Mouse (Mus musculus) midbrain, postnatal 0 days (tissue): ENCODE measurements around the gene 2310033P09Rik. TPM values are rescaled to one million over a fixed set of nuclear protein-coding genes. Genes with fewer than 3 reads are reported as not detected.

Experiments used
- ATAC-seq: fragments of 200-750 bp; cut with Nextera tagmentation; 2 replicates; pipeline ENCODE4 v1.8.0; 2017; ENCODE audit warnings: moderate number of reproducible peaks, mild to moderate bottlenecking, moderate TSS enrichment, moderate library complexity; ENCODE audit not compliant: low FRiP score
- DNase-seq: peaks from one replicate; pipeline ENCODE4 v3.0.0-alpha.2; 2015; ENCODE audit warnings: low spot score
- H3K27ac ChIP-seq: fragments of 300-500 bp; sonication (generic); 2 replicates; pipeline ENCODE4 v1.5.1; 2014; ENCODE audit warnings: low read depth, mild to moderate bottlenecking, low read length, mixed read lengths
- H3K27me3 ChIP-seq: fragments of 300-500 bp; sonication (generic); 2 replicates; pipeline ENCODE4 v1.6.1; 2014; ENCODE audit warnings: low read length, control low read depth, mixed read lengths; ENCODE audit not compliant: insufficient read depth
- H3K36me3 ChIP-seq: fragments of 300-500 bp; sonication (generic); 2 replicates; pipeline ENCODE4 v1.6.1; 2014; ENCODE audit warnings: low read length, control low read depth, mixed read lengths; ENCODE audit not compliant: insufficient read depth
- H3K4me1 ChIP-seq: fragments of 300-500 bp; sonication (generic); 2 replicates; pipeline ENCODE4 v1.6.1; 2014; ENCODE audit warnings: mild to moderate bottlenecking, control low read depth, antibody characterized with exemption, low read length, mixed read lengths; ENCODE audit not compliant: insufficient read depth
- H3K4me2 ChIP-seq: fragments of 300-500 bp; sonication (generic); 2 replicates; pipeline ENCODE4 v1.6.1; 2014; ENCODE audit warnings: low read depth, mild to moderate bottlenecking, low read length, mixed read lengths; ENCODE audit not compliant: poor library complexity, severe bottlenecking
- H3K4me3 ChIP-seq: fragments of 300-500 bp; sonication (generic); 2 replicates; pipeline ENCODE4 v1.5.1; 2014; ENCODE audit warnings: low read depth, mild to moderate bottlenecking, low read length, moderate library complexity
- H3K9ac ChIP-seq: fragments of 300-500 bp; sonication (generic); replicated peaks from 2 replicates; pipeline ENCODE4 v1.6.1; 2014; ENCODE audit warnings: mild to moderate bottlenecking, low read length, moderate library complexity, mixed read lengths; ENCODE audit not compliant: poor library complexity, severe bottlenecking
- H3K9me3 ChIP-seq: fragments of 300-500 bp; sonication (generic); 2 replicates; pipeline ENCODE4 v1.6.1; 2016; ENCODE audit warnings: low read length, control low read depth
- CTCF ChIP-seq: IDR thresholded peaks from 2 replicates; pipeline ENCODE4 v1.5.1; 2016; ENCODE audit warnings: antibody characterized with exemption, mild to moderate bottlenecking
- WGBS: fragments of 180-500 bp; shearing (Covaris S2); extraction: QIAGEN DNeasy Blood & Tissue Kit; methylation state at CpG from one replicate; pipeline ENCODE4 v1.1.7; 2014; 5-methylcytosine and 5-hydroxymethylcytosine counted together
- polyA plus RNA-seq: library from polyadenylated mRNA; unstranded; fragments of >200 nt; fragmentation: Nextera tagmentation; extraction: Ambion mirVana; gene quantifications from 2 replicates; pipeline ENCODE4 v1.2.1, GENCODE M21; 2015
- total RNA-seq: library from RNA; depleted of rRNA; stranded (reverse); fragments of >200 nt; gene quantifications from 2 replicates; pipeline ENCODE4 v1.2.3, GENCODE M21; 2014

The 2310033P09Rik gene
- total and polyA plus RNA-seq, 2 experiments from 2014 or later = 7.0 to 28.3 TPM

DNA sequence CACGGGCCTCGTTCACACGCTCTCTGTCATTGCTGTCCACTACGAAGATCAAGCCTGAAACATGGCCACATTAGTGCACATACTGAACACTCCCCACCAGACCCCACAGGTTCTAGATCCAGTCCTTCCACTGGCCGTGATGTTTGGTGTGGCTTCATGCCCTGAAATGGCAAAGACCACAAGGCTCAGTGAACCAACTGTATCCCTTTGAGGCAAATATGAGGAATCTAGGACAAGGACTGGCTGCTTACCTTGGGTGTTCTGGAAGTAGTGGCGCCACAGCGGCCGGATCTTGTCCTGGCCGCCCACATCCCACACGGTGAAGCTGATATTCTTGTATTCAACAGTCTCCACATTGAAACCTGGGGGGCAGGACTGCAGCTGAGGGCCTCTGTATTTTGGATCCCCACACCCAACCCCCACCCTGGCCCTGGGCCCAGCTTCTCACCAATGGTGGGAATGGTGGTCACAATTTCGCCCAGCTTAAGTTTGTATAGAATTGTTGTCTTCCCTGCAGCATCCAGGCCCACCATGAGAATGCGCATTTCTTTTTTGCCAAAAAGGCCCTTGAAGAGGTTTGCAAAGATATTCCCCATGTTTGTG is 4.9 kb downstream of the 2310033P09Rik start:
- no peak for DNase-seq
- Histone ChIP-seq H3K4me2 (no peak overlapping the region), H3K4me1 (no peaks in the 10 kb centered on the region), H3K36me3 (peaks cover 24% of the 10 kb centered on the region), H3K27me3 (no peaks in the 10 kb centered on the region), H3K9me3 (no peaks in the 10 kb centered on the region), H3K27ac (no peak overlapping the region), H3K9ac (no peak overlapping the region), H3K4me3 (no peak overlapping the region)
- no peak for TF ChIP-seq CTCF
- 91% methylated on average over 12 of the region's 12 CpGs for WGBS
- ATAC-seq = no peak

DNA sequence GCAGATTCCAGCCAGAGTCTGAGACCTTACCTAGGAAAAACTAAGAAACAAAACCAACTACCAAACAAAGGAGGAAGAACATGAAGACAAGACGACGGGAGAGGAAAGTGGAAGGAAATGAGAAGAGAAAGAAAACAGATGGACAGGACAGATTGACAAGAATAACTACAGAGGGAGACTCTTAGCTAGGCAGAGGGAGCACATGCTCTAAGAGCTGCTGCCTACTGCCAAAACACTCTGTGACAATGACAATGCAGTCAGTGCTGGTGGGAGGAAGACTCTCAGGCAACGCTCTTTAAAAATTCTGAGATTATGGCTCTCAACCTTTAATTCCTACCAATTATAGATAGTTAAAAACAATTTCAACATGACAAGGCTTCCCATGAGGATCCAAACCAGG is 8.8 kb downstream of the 2310033P09Rik start:
- TF ChIP-seq CTCF = no peak
- ATAC-seq (no peak), DNase-seq (no peak)
- H3K4me2 ChIP-seq = no peak overlapping the region
- no peaks in the 10 kb centered on the region for H3K9me3 ChIP-seq
- peaks cover 10% of the 10 kb centered on the region for H3K36me3 ChIP-seq
- WGBS = 87% methylated on average over 3 of the region's 3 CpGs
- no peaks in the 10 kb centered on the region for H3K27me3 ChIP-seq
- no peaks in the 10 kb centered on the region; the same call in 1 of the 2 replicates for H3K4me1 ChIP-seq
- no peak overlapping the region for H3K9ac ChIP-seq
- H3K27ac ChIP-seq = no peak overlapping the region
- no peak overlapping the region for H3K4me3 ChIP-seq

DNA sequence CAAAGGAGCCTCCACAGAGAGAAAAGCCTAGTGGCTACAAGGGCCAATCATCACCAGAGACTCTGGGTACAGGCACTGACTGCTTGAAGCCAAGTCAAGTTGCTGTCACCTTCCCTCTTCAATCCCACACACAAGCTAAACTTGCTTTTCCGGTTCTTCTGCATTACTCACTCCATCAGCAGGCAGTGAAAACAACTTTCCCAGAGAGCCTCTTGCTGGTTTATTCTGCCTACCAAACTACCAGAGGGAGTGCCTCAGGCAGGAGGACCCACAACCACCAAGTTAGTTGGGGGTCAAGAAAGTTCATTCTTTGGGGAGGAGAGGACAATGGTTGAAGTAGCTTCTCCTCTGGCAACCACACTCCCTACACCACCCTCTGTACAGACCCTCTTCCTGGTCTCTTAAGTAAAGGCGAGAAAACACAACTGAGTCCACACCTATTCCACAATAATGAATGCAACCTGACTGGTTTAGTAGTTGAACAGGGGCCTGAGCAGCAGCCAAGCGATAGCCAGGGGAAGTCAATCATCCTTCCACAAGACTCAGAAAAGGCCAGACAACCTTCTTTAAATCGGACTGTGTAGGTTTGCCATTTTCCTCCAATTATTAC is 10.4 kb downstream of the 2310033P09Rik start:
- Histone ChIP-seq H3K4me2 (no peak overlapping the region), H3K27me3 (no peaks in the 10 kb centered on the region), H3K9me3 (no peaks in the 10 kb centered on the region), H3K4me3 (no peak overlapping the region), H3K36me3 (peaks cover 4% of the 10 kb centered on the region; the same call in 1 of the 2 replicates), H3K4me1 (peaks cover 1% of the 10 kb centered on the region; the same call in 1 of the 2 replicates), H3K27ac (no peak overlapping the region), H3K9ac (no peak overlapping the region)
- DNase-seq (no peak), ATAC-seq (no peak)
- no peak for TF ChIP-seq CTCF
- 89% methylated on average over 4 of the region's 4 CpGs for WGBS

DNA sequence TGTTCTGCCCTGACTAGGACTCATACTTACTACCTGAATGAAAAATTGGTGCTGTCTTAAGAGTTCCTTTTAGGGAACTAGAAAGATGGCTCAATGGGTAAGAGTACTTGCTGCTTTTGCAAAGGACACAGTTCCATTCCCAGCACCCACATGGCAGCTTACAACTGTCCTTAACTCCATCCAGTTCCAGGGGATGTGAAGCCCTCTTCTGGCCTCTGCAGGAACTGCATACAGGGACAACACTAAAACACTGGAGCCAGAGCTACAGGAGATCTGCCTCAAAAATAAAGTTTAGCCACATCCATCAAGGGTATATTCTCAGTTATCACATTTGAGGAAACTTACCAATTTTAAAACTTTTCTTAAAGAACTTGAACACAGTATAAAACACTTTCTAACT is 10.9 kb downstream of the 2310033P09Rik start:
- ATAC-seq (no peak), DNase-seq (no peak)
- H3K4me1 ChIP-seq = peaks cover 4% of the 10 kb centered on the region; the same call in 1 of the 2 replicates
- no peaks in the 10 kb centered on the region for H3K27me3 ChIP-seq
- TF ChIP-seq CTCF = peak; percentile 52
- H3K36me3 ChIP-seq = peaks cover 4% of the 10 kb centered on the region; the same call in 1 of the 2 replicates
- no peak overlapping the region for H3K4me2 ChIP-seq
- no peak overlapping the region for H3K9ac ChIP-seq
- H3K27ac ChIP-seq = no peak overlapping the region
- no peaks in the 10 kb centered on the region for H3K9me3 ChIP-seq
- H3K4me3 ChIP-seq = no peak overlapping the region

DNA sequence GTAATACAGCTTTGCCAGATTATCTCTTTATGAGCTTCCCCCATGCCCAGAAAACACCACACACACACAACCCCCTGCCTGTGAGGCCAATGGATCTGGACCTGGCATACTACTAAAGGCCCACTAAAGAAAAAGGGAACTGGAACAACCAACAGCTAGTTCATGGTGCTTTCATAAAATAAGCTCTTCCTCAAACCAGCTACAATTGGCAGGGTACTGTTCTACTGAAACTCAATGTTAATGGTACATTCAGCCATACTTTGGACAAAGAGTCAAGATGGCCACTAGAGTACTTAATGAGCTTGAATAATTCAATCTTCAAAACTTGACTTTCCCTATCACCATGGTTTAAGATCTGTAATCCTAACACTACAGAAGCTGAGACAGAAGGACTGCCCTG is 13.5 kb downstream of the 2310033P09Rik start:
- H3K27me3 ChIP-seq = no peaks in the 10 kb centered on the region
- no peak for DNase-seq
- no peaks in the 10 kb centered on the region for H3K36me3 ChIP-seq
- H3K9me3 ChIP-seq = no peaks in the 10 kb centered on the region
- peaks cover 15% of the 10 kb centered on the region for H3K4me1 ChIP-seq
- TF ChIP-seq CTCF = no peak
- no peak for ATAC-seq
- H3K4me2 ChIP-seq = no peak overlapping the region
- no peak overlapping the region for H3K4me3 ChIP-seq
- no peak overlapping the region for H3K27ac ChIP-seq
- H3K9ac ChIP-seq = no peak overlapping the region

DNA sequence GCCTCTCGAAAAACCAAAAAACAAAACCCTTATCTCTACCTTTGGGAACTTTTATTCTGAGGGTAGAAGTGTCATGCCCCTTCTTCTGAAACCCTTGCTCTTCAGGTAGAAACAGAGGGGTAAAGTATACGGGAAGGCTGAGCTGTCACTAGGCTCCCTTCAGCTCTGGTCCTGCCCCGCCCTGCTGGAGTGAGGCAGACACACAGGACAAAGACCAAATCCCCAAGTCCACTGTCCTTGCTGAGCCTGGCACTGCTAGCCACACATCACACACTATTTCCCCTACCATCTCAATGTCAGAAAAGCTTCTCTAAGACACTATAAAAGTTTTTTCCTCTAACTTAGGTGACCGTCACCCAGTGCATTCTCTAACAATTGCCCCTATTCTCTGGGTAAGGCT is 14.2 kb downstream of the 2310033P09Rik start:
- Histone ChIP-seq H3K27ac (no peak overlapping the region), H3K36me3 (no peaks in the 10 kb centered on the region), H3K9ac (no peak overlapping the region), H3K4me3 (no peak overlapping the region), H3K9me3 (no peaks in the 10 kb centered on the region), H3K4me1 (peaks cover 15% of the 10 kb centered on the region), H3K4me2 (no peak overlapping the region), H3K27me3 (no peaks in the 10 kb centered on the region)
- TF ChIP-seq CTCF = no peak
- WGBS = 88% methylated on average over 4 of the region's 4 CpGs
- DNase-seq (no peak), ATAC-seq (no peak)
